Mouse (Mus musculus): Measurements from ENCODE around the gene Ralbp1. TPM values are rescaled to one million over a fixed set of nuclear protein-coding genes. Genes with fewer than 3 reads are reported as not detected.

Gene Ralbp1
- polyA plus RNA-seq, 1 experiment from 2014 or later: 35.4 TPM

DNA sequence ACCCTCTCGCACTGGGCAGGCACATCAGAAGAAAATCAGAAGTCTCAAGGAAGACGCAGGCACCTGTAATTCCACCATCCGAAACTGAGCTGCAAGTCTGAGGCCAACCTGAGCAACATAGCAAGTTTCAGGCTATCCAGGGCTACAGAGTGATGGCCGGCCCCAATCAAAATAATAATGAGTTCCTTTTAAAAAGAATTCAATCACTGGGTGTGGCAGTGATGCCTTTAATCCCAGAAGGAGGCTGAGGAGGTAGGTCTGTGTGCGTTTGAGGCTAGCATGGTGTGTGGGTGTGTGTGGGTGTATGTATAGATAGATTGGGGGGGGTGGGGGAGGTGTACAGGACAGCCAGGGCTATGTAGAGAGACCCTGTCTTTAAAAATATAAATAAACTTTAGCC is 17.6 kb downstream of the Ralbp1 start:
- ATAC-seq (ENCODE audit: low read depth): no peak
- no peak overlapping the region for H3K9ac ChIP-seq (ENCODE audit: low read depth, low read length)
- no peak overlapping the region for H3K27ac ChIP-seq (ENCODE audit: low read length)
- no peaks in the 10 kb centered on the region for H3K27me3 ChIP-seq (ENCODE audit: control insufficient read depth, insufficient read depth, low read depth, low read length)
- H3K4me3 ChIP-seq (ENCODE audit: low read depth, low read length): no peak overlapping the region
- H3K9me3 ChIP-seq (replicated peaks; ENCODE audit: control insufficient read depth, low read length): no peaks in the 10 kb centered on the region
- H3K4me2 ChIP-seq (ENCODE audit: low read depth, low read length): no peak overlapping the region
- peaks cover 9% of the 10 kb centered on the region for H3K36me3 ChIP-seq (ENCODE audit: control insufficient read depth, insufficient read depth)
- WGBS (ENCODE audit: insufficient replicate concordance): 74% methylated on average over 5 of the region's 5 CpGs
- peaks cover 17% of the 10 kb centered on the region for H3K4me1 ChIP-seq (ENCODE audit: control insufficient read depth, low read depth, low read length)

DNA sequence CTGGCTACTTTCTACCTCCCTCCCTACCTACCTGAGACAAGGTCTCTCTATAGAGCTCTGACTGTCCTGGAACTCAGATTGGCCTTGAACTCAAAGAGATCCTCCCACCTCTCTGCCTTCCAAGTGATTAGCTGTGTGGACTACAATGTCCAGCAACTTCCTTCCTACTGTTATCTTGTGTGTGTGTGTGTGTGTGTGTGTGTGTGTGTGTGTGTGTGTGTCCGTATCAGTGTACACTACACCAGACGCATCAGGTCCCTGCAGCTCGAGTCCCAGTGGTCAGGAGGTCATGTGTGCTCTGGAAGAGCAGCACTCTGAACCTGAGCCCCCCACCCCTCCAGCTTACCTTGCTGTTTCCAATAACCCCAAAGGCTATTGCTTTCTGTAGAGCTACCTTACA is 19.4 kb downstream of the Ralbp1 start:
- no peak overlapping the region for H3K9ac ChIP-seq (ENCODE audit: low read depth, low read length)
- H3K4me3 ChIP-seq (ENCODE audit: low read depth, low read length): no peak overlapping the region
- H3K9me3 ChIP-seq (replicated peaks; ENCODE audit: control insufficient read depth, low read length): no peaks in the 10 kb centered on the region
- 0 out of 2 replicates have a peak, but pooled peaks have one; percentile 20 for ATAC-seq (ENCODE audit: low read depth)
- no peak overlapping the region for H3K4me2 ChIP-seq (ENCODE audit: low read depth, low read length)
- WGBS (ENCODE audit: insufficient replicate concordance): 33% methylated on average over 3 of the region's 3 CpGs
- H3K27me3 ChIP-seq (ENCODE audit: control insufficient read depth, insufficient read depth, low read depth, low read length): no peaks in the 10 kb centered on the region
- H3K36me3 ChIP-seq (ENCODE audit: control insufficient read depth, insufficient read depth): peaks cover 9% of the 10 kb centered on the region
- H3K27ac ChIP-seq (ENCODE audit: low read length): no peak overlapping the region
- H3K4me1 ChIP-seq (ENCODE audit: control insufficient read depth, low read depth, low read length): peaks cover 2% of the 10 kb centered on the region

DNA sequence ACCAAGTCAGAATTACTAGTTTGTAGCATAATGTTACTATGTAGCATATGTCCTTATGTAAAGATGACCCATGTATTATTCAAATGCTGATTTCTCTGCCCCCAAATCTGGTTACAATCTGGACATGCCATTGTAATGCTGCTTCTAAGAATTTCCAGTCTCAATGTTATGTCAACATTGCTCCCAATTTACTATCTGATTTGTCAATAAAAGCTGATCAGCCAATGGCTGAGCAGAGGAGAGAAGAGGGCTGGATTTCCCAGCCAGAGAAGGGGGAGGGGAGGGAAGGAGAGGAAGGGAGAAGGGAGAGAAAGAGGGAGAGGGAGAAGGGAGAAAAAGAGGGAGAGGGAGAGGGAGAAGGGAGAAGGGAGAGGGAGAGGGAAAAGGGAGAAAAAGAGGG is 20.3 kb downstream of the Ralbp1 start:
- ATAC-seq (ENCODE audit: low read depth): no peak
- Histone ChIP-seq H3K4me2 (ENCODE audit: low read depth, low read length) (no peak overlapping the region), H3K9ac (ENCODE audit: low read depth, low read length) (no peak overlapping the region), H3K4me1 (ENCODE audit: control insufficient read depth, low read depth, low read length) (peaks cover 2% of the 10 kb centered on the region), H3K4me3 (ENCODE audit: low read depth, low read length) (no peak overlapping the region), H3K27ac (ENCODE audit: low read length) (no peak overlapping the region), H3K36me3 (ENCODE audit: control insufficient read depth, insufficient read depth) (peaks cover 13% of the 10 kb centered on the region), H3K9me3 (replicated peaks; ENCODE audit: control insufficient read depth, low read length) (no peaks in the 10 kb centered on the region), H3K27me3 (ENCODE audit: control insufficient read depth, insufficient read depth, low read depth, low read length) (no peaks in the 10 kb centered on the region)

DNA sequence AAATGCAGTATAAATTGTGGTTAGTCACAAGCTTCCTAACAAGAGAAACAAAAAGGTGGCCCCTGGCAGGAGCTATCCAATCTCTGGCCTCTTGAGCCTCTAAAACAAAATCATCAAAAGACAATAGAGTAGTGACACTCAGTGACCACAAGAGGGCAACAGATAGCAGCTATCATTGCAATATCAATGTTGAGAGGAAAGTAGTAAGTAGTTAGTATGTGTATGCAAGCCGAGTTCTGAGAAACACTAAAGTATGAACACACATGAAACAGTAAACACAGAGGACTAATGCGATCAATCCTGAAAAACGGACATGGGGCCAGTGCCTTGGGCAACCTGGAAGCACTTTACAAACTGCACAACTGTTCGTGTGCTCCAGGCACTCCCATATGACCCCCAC is 20.9 kb downstream of the Ralbp1 start:
- Histone ChIP-seq H3K27ac (ENCODE audit: low read length) (no peak overlapping the region), H3K9me3 (replicated peaks; ENCODE audit: control insufficient read depth, low read length) (no peaks in the 10 kb centered on the region), H3K9ac (ENCODE audit: low read depth, low read length) (no peak overlapping the region), H3K4me1 (ENCODE audit: control insufficient read depth, low read depth, low read length) (peaks cover 2% of the 10 kb centered on the region), H3K4me2 (ENCODE audit: low read depth, low read length) (no peak overlapping the region), H3K36me3 (ENCODE audit: control insufficient read depth, insufficient read depth) (peaks cover 13% of the 10 kb centered on the region), H3K27me3 (ENCODE audit: control insufficient read depth, insufficient read depth, low read depth, low read length) (no peaks in the 10 kb centered on the region), H3K4me3 (ENCODE audit: low read depth, low read length) (no peak overlapping the region)
- 32% methylated on average over 4 of the region's 4 CpGs for WGBS (ENCODE audit: insufficient replicate concordance)
- ATAC-seq (ENCODE audit: low read depth): 0 out of 2 replicates have a peak, but pooled peaks have one; percentile 14

DNA sequence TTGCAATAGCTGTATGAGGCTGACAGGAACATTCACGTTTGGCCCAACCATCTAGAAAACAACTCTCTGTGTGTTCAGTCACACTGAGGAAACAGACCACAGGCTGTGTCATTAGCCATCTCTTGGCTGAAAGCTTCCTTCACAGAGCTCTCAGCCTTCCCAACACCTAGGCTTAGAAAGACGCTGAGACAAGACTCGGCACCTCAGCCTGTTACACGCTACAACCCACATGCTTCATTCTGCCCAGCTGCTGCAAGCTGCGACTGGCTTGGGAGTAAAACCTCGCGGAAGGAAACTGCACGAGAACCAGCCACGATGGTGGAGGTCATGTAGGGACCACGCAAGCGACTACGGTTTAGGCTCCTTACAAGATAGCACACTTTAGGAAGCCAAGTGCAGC is 21.8 kb downstream of the Ralbp1 start:
- Histone ChIP-seq H3K9ac (ENCODE audit: low read depth, low read length) (no peak overlapping the region), H3K9me3 (replicated peaks; ENCODE audit: control insufficient read depth, low read length) (no peaks in the 10 kb centered on the region), H3K27ac (ENCODE audit: low read length) (no peak overlapping the region), H3K4me3 (ENCODE audit: low read depth, low read length) (no peak overlapping the region), H3K4me2 (ENCODE audit: low read depth, low read length) (no peak overlapping the region), H3K4me1 (ENCODE audit: control insufficient read depth, low read depth, low read length) (no peaks in the 10 kb centered on the region; the same call in 1 of the 2 replicates), H3K36me3 (ENCODE audit: control insufficient read depth, insufficient read depth) (peaks cover 13% of the 10 kb centered on the region), H3K27me3 (ENCODE audit: control insufficient read depth, insufficient read depth, low read depth, low read length) (no peaks in the 10 kb centered on the region)
- no peak for ATAC-seq (ENCODE audit: low read depth)
- WGBS (ENCODE audit: insufficient replicate concordance): 91% methylated on average over 12 of the region's 12 CpGs

DNA sequence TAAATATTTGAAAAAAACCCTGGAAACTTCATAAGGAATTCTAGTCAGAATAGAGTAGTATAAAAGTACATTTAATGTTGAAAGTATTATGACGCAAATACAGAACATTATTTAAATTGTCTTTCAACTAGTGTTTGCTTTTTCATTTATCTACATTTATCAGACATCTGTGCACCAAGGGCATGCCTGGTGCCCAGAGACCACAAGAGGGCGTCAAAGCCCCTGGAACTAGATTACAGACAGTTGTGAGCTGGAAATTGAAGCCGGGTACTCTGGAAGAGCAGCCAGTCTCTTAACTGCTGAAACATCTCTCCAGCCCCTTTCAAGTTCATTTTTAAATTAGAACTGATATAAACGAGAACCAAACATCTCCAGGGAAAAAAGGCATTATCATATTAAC is 23.0 kb downstream of the Ralbp1 start:
- Histone ChIP-seq H3K36me3 (ENCODE audit: control insufficient read depth, insufficient read depth) (peaks cover 13% of the 10 kb centered on the region), H3K27ac (ENCODE audit: low read length) (no peak overlapping the region)

DNA sequence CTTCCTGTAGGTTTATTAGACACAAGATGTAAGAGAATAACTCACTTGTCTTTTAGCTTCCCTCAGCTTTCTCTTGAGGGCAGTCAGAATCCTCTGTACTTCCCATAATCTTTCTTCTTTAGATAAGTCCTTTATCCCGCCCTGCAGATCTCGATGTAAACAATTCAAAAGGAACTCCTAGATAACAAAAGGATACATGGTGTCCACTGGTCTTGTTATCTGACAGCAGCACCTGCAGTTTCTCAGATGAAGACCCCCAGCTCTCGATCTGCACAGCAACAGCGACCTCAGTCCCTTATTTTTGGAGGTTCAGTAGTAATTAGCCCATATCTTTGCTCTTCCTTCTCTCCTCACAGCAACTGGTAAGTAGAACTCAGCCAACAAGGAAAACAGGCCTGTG is 28.0 kb downstream of the Ralbp1 start:
- H3K36me3 ChIP-seq (ENCODE audit: control insufficient read depth, insufficient read depth): peaks cover 22% of the 10 kb centered on the region
- H3K9me3 ChIP-seq (replicated peaks; ENCODE audit: control insufficient read depth, low read length): no peaks in the 10 kb centered on the region
- no peak overlapping the region for H3K27ac ChIP-seq (ENCODE audit: low read length)
- H3K9ac ChIP-seq (ENCODE audit: low read depth, low read length): no peak overlapping the region
- H3K4me1 ChIP-seq (ENCODE audit: control insufficient read depth, low read depth, low read length): no peaks in the 10 kb centered on the region
- peak; percentile 53 for ATAC-seq (ENCODE audit: low read depth)
- 17% methylated on average over 4 of the region's 4 CpGs for WGBS (ENCODE audit: insufficient replicate concordance)
- H3K4me2 ChIP-seq (ENCODE audit: low read depth, low read length): no peak overlapping the region
- no peaks in the 10 kb centered on the region for H3K27me3 ChIP-seq (ENCODE audit: control insufficient read depth, insufficient read depth, low read depth, low read length)
- no peak overlapping the region for H3K4me3 ChIP-seq (ENCODE audit: low read depth, low read length)

More for the DNA sequence above, 23.0 kb downstream of the Ralbp1 start:
- no peaks in the 10 kb centered on the region for H3K9me3 ChIP-seq (replicated peaks; ENCODE audit: control insufficient read depth, low read length)
- no peaks in the 10 kb centered on the region for H3K27me3 ChIP-seq (ENCODE audit: control insufficient read depth, insufficient read depth, low read depth, low read length)
- no peak for ATAC-seq (ENCODE audit: low read depth)
- H3K4me1 ChIP-seq (ENCODE audit: control insufficient read depth, low read depth, low read length): no peaks in the 10 kb centered on the region; the same call in 1 of the 2 replicates
- 42% methylated on average over 4 of the region's 4 CpGs for WGBS (ENCODE audit: insufficient replicate concordance)
- H3K9ac ChIP-seq (ENCODE audit: low read depth, low read length): no peak overlapping the region
- no peak overlapping the region for H3K4me2 ChIP-seq (ENCODE audit: low read depth, low read length)
- no peak overlapping the region for H3K4me3 ChIP-seq (ENCODE audit: low read depth, low read length)

DNA sequence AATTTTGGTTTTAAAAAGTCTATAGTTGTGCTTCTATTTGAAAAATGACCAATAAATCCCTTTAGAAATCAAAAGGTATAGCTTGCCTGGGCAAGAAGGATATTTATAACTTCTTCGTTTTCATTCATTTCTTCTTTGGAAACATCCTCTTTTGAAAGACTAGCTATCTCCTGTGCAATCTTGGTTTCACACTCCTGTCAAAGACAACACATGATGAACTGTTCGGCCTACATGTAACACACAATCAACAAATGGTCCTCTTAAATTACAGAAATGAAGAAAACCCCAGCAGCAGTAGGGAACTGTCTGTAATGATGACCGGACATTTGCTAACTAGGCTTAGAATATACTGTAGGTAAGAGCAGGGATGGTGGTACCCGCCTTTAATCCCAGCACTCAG is 31.6 kb downstream of the Ralbp1 start:
- peaks cover 43% of the 10 kb centered on the region for H3K36me3 ChIP-seq (ENCODE audit: control insufficient read depth, insufficient read depth)
- no peaks in the 10 kb centered on the region for H3K27me3 ChIP-seq (ENCODE audit: control insufficient read depth, insufficient read depth, low read depth, low read length)
- no peak overlapping the region for H3K9ac ChIP-seq (ENCODE audit: low read depth, low read length)
- WGBS (ENCODE audit: insufficient replicate concordance): 73% methylated on average over 4 of the region's 4 CpGs
- no peak overlapping the region for H3K4me3 ChIP-seq (ENCODE audit: low read depth, low read length)
- H3K4me1 ChIP-seq (ENCODE audit: control insufficient read depth, low read depth, low read length): no peaks in the 10 kb centered on the region
- H3K27ac ChIP-seq (ENCODE audit: low read length): peak overlapping the region; percentile 39; the same call in 1 of the 2 replicates
- H3K9me3 ChIP-seq (replicated peaks; ENCODE audit: control insufficient read depth, low read length): no peaks in the 10 kb centered on the region
- no peak for ATAC-seq (ENCODE audit: low read depth)
- no peak overlapping the region for H3K4me2 ChIP-seq (ENCODE audit: low read depth, low read length)

DNA sequence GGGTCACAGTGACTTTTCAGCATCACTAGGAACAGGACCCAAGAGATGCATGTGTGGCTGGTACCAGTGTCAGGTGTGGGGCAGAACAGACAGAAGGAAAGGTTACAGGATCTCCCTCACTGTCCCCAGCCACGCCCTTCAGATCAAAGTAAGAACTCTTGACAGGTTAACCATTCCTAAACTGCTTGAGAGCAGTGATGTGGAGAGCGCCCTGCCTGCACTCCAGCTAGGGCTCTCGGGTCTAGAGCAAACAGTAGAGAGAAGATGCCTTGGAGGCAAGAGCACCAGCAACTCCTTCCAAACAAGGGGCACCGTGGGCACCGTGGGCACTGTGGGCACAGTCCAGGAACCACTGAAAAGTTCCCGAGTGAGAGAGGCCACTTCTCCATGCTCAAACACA is 32.3 kb downstream of the Ralbp1 start:
- no peak overlapping the region for H3K9ac ChIP-seq (ENCODE audit: low read depth, low read length)
- peak overlapping the region; percentile 48 for H3K27ac ChIP-seq (ENCODE audit: low read length)
- no peaks in the 10 kb centered on the region for H3K9me3 ChIP-seq (replicated peaks; ENCODE audit: control insufficient read depth, low read length)
- 74% methylated on average over 6 of the region's 6 CpGs for WGBS (ENCODE audit: insufficient replicate concordance)
- H3K4me1 ChIP-seq (ENCODE audit: control insufficient read depth, low read depth, low read length): no peaks in the 10 kb centered on the region
- ATAC-seq (ENCODE audit: low read depth): no peak
- no peak overlapping the region for H3K4me2 ChIP-seq (ENCODE audit: low read depth, low read length)
- H3K36me3 ChIP-seq (ENCODE audit: control insufficient read depth, insufficient read depth): peaks cover 45% of the 10 kb centered on the region
- H3K4me3 ChIP-seq (ENCODE audit: low read depth, low read length): no peak overlapping the region
- no peaks in the 10 kb centered on the region for H3K27me3 ChIP-seq (ENCODE audit: control insufficient read depth, insufficient read depth, low read depth, low read length)
